Mouse (Mus musculus) cerebellum, adult 8-10 months (tissue): ENCODE data around the gene Ntpcr.

Source experiments
- DNase-seq: peaks from one replicate; pipeline ENCODE4 v3.0.0; 2022

Gene Ntpcr

GRCm38 (mm10) chr8:125729746-125730145 lies at the start of gene Ntpcr:
Gene Ntpcr, plus strand, starts transcription at chr8:125729963.
- DNase-seq = no peak

GRCm38 (mm10) chr8:125680851-125681408 lies 48.8 kb upstream of the Ntpcr start:
- DNase-seq = no peak

- no peak for DNase-seq
Observed at GRCm38 (mm10) chr8:125685216-125685760, 44.5 kb upstream of the Ntpcr start.

GRCm38 (mm10) chr8:125686221-125686865 lies 43.4 kb upstream of the Ntpcr start:
- DNase-seq = no peak

- DNase-seq = no peak
Observed at GRCm38 (mm10) chr8:125690166-125690915, 39.4 kb upstream of the Ntpcr start.

- no peak for DNase-seq
Observed at GRCm38 (mm10) chr8:125690961-125691360, 38.8 kb upstream of the Ntpcr start.

- no peak for DNase-seq
Observed at GRCm38 (mm10) chr8:125692447-125692846, 37.3 kb upstream of the Ntpcr start.

DNA sequence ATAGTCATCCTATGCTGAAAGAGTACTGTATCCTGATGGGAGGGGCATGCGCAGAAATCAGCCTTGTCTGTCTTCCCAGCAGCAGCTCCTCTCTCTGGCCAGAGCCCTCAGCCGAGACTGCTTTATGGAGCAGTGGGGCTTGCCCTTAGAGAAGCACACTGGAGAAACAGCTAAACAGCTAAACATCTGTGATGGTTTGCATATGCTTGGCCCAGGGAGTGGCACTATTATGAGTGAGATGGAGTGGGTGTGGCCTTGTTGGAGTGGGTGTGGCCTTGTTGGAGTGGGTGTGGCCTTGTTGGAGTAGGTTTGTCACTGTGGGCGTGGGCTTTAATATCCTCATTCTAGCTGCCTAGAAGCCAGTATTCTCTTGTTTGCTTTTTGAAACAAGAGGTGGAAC lies 36.6 kb upstream of the Ntpcr start:
- no peak for DNase-seq

DNA sequence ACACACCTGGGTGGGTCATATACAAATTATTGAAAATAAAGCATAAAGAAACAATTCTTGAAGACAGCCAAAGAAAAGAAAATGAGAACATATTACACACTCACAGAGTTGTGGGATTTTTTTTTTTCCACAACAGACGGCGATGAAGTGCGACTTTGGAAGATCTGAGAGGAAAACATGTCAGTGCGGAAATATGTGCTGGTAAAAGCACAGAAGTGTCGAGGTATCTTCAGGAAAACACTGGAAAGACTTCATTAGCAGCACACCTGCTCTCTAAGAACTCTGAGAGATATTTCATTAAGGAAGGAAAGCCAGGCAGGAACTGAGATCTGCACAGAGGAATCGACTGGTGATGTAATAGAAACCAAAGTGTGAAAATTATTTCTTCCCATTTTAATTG lies 33.8 kb upstream of the Ntpcr start:
- no peak for DNase-seq

- DNase-seq = no peak
Observed at GRCm38 (mm10) chr8:125699391-125700025, 30.3 kb upstream of the Ntpcr start.

- DNase-seq = no peak
Observed at GRCm38 (mm10) chr8:125700407-125700806, 29.4 kb upstream of the Ntpcr start.

DNA sequence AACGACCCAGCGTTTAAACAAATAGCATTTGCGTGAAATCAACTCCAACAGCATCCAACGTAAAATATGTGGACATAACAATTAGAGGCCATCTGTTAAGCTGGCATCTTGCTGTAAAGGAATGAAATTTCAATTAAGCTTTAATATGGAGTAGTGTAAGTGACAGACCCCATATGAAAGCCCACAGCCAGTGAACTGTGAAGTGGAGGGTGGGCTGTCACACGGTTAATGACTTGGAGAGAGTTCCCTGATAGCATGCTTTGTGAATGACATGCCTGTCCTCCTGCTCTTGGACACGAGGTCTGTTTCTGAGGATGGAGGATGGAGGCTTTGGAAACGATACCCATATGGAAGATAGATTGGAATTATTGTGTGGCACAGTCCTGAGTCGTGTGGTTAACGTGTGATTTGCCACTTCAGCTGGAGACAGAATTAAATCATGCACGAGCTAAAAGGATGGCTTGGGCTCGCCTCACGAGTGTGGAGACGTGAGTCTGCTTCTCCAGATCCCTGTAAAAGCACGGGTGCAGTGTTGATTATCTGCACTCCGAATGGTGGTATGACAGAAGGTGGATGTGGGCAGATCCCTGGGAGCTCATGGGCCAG lies 26.8 kb upstream of the Ntpcr start:
- no peak for DNase-seq

GRCm38 (mm10) chr8:125704434-125704833 lies 25.3 kb upstream of the Ntpcr start:
- no peak for DNase-seq

GRCm38 (mm10) chr8:125705816-125706215 lies 23.9 kb upstream of the Ntpcr start:
- no peak for DNase-seq

DNA sequence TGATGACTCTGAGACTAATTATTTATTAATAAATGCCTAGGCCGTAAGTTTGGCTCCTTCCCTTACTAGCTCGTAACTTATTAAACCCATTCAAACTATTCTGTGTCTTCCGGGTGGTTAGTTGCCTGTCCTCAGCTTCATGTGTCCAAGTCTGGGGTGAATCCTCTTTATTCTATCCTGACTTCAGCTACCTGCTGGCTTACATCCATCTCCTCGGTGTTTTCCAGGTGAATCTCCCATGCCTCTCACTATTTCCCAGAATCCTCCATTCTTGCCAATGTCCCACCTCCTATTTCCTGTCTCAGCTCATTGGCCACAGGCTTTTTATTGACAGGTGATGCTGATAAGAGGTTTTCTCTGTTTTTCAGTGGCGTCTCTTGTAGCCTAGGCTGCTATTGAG lies 20.6 kb upstream of the Ntpcr start:
- DNase-seq = no peak

- DNase-seq = no peak
Observed at GRCm38 (mm10) chr8:125711514-125711913, 18.2 kb upstream of the Ntpcr start.

GRCm38 (mm10) chr8:125716211-125716610 lies 13.6 kb upstream of the Ntpcr start:
- no peak for DNase-seq

GRCm38 (mm10) chr8:125716613-125717012 lies 13.2 kb upstream of the Ntpcr start:
- no peak for DNase-seq

GRCm38 (mm10) chr8:125718914-125719313 lies 10.8 kb upstream of the Ntpcr start:
- no peak for DNase-seq

- DNase-seq = no peak
Observed at GRCm38 (mm10) chr8:125722675-125723074, 7.1 kb upstream of the Ntpcr start.

GRCm38 (mm10) chr8:125723437-125723836 lies 6.3 kb upstream of the Ntpcr start:
- DNase-seq = no peak

DNA sequence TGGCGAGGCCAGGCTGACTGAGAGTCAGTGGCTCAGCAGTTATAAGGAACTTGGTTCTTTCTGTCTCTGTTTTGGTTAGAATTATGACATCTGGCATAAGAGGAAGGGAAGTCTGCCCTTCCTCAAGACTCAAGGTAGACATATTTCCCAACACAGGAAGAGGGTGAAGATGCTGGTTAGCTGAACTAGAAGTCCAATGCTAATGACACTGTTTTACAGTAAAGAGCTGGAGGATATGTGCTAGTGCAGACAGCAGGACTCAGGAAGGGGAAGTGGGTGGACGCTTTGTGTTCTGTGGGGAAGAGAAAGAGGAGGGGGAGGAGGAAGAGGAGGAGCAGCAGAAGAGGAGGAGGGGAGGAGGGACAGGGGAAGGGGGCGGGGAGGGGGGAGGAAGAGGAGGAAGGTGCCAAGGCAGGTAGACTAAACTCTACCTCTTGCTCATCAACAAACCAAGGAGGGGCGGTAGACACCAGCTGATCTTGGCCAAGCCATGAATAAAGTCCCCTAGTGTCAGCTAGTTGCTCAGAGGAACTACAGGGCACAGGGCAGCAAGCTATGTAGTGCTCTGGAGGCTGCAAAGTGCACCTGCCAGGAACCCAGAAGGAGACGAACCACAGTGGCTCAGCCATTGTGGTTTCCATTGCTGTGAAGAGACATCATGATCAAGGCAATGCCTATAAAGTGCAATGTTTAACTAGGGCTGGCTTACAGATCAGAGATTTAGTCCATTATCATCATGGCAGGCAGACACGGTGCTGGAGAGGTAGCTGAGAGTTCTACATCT lies 4.5 kb upstream of the Ntpcr start:
- DNase-seq = no peak
